Mouse (Mus musculus): ENCODE results near the gene Glt1d1.
A peak's percentile ranks its signal among the peaks of the same experiment; 100 is the strongest.

Gene Glt1d1

DNA sequence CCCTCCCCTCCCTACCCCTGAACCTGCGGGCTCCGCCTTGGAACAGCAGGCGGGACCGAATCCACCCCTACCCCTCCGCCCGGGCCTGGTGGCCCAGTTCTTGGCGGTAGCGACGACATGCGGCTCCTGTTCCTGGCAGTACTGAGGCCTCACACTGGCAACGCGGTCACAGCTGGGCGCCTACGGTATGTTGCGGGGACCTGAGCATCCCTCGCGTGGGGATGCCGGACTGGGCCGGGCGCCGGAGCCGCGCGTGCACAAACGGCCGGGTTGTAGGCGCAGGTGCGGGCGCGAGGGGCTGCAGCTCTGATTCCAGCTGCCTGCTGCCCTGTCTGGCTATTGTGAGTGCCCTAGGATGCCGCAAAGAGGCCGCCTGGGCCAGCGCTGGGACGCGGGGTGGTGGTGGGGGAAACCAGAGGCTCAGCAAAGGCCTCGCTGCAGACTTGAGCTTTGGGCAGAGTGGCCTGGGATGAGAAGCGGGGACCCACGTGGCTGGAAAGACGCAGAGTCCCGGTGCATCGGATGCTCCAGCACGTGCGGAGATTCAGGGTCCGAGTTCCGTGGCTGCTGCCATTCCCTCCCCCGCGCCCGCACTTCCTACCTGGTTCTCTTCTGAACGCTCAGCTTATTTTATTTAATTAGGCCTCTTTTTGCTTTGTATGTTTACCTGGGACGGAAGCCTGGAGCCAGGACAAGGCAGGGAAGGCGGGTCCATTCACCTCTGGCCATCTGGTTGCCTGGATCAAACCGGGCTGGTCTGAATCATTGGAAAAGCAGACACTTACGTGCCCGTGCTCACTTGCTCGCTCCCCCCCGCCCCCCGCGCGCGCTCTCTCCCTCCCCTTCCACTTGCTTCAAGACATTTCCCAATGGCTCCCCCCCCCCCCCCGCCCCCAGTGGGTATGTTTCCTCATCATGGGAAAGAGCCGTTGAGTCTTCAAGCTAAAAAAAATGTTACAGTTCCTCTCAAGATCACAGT lies at the start of gene Glt1d1, which contains the start of gene Slc15a4:
Gene Glt1d1 (plus strand): TSS at position 96 of the 979 bp plus-strand sequence.
Gene Slc15a4 (minus strand): TSS at position 731 of the 979 bp plus-strand sequence.
- peak; percentile 53 for DNase-seq

GRCm38 (mm10) chr5:127583658-127584057 lies 48.4 kb upstream of the Glt1d1 start:
- no peak for DNase-seq

- no peak for DNase-seq
These were observed 44.2 kb upstream of the Glt1d1 start for GRCm38 (mm10) chr5:127587854-127588253.

DNA sequence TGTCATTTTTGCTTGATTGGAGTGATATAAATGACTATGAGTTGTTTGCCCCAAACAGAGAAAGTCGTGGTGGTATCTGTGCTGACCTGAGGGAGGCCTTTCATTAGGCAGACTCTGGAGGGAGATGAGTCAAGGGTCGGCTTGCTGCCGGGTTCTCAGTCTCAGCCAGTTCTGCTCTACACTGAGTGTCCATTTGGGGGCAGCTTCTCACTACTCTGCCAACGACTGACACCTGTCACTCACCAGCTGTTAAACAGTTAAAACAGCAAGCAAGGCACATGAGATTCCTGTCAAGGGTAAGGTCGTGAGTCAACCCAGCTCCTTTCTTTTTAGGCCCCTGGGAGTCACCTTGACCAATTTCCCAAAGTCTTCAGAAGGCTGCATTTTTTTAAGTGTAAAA lies 39.7 kb upstream of the Glt1d1 start:
- DNase-seq = no peak

- peak; percentile 40 for DNase-seq
These were observed 39.2 kb upstream of the Glt1d1 start for GRCm38 (mm10) chr5:127592854-127593253.

DNA sequence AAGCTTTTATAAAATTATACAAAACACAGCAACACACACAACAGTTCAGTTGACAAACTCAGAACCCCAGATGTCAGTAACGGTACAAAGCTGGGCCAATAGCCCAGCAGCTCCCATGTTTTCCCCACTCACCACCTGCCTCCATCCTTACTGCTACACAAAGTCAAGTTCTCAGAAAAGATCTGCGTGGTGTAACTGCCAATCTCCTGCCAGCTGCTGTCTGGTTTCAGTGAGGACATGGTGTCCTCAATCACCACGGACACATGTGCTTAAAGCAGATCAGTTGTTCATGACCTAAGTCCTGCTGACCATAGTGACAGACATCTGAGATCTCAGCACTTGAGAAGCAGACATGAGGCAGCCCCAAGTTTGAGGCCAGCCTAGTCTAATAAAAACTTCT lies 36.4 kb upstream of the Glt1d1 start:
- no peak for DNase-seq

DNA sequence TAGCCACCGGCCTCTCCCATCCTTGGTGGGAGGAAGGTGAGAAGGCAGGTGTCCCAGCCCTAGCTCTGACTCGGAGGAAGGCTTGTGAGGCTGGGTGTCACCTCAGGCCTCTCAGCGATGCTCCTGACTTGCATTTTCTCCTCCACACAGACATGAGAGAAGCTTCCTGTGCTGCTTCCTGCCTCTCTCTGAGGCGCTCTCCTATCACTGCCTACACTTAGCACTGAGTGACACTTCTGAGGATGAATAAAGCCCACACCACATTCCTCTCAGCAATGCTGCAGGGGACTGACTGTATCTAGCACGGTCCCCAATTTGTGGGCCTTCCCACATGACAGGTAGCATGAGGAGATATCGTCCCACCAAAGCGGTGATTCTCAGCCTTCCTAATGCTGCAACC lies 35.2 kb upstream of the Glt1d1 start:
- no peak for DNase-seq

DNA sequence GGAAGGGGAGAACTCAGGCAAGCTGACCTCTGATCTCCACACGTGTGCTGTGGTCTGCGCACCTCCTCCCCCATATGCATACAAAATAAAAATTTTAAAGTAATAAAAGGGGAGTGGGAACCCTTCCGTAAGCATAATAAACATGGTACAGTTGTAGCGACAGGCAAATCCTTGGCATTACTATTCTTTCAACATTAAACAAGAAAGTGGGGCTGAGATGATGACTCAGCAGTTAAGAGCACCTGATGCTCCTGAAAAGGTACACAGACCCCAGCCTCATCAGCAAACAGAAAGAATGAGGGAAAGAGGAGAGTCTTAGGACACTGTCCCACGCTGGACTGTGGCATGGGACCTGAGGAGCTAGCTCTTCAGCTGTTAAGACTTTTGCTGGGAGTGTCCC lies 29.1 kb upstream of the Glt1d1 start:
- DNase-seq = no peak

DNA sequence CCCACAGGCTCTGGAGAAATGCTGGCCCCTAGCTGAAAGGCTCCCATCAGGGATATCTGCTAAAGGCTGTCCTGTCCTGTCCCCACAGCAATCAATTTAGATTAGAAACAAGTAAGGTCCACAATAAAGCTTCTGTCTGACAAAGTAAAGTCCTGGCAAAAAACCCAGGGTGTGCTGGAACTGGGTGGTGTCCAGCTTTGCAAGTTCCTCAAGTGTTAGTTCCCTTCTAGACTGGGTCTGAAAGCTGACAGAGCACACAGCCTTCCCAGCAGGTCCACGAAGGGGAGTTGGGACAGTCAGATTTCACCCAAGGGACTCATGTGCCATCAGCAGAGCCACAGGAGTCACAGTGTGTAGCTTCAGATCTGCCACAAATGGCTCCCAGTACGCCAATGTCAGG lies 24.6 kb upstream of the Glt1d1 start:
- no peak for DNase-seq

- no peak for DNase-seq
These were observed 22.8 kb upstream of the Glt1d1 start for GRCm38 (mm10) chr5:127609191-127609714.

- peak; percentile 79 for DNase-seq
These were observed 21.1 kb upstream of the Glt1d1 start for GRCm38 (mm10) chr5:127610787-127611509.

- no peak for DNase-seq
These were observed 20.2 kb upstream of the Glt1d1 start for GRCm38 (mm10) chr5:127611881-127612280.

- DNase-seq = no peak
These were observed 19.7 kb upstream of the Glt1d1 start for GRCm38 (mm10) chr5:127612397-127612796.

DNA sequence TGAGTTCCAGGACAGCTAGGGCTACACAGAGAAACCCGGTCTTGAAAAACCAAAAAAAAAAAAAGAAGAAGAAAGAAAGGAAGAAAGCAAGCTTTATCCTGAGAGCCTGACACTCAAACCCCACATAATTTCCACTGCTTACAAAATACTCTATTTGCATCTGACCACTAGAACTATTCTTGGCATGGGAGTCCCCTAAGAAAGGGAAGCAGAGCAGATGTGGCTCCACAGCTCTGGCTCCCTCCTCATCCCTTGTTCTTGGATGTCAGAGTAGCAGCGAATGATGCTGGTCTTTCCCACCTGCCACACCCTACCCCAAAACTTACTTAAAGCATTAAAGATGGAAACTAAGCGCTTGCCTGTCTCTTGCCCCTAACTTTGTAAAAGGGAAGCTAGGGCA lies 16.6 kb upstream of the Glt1d1 start:
- no peak for DNase-seq

DNA sequence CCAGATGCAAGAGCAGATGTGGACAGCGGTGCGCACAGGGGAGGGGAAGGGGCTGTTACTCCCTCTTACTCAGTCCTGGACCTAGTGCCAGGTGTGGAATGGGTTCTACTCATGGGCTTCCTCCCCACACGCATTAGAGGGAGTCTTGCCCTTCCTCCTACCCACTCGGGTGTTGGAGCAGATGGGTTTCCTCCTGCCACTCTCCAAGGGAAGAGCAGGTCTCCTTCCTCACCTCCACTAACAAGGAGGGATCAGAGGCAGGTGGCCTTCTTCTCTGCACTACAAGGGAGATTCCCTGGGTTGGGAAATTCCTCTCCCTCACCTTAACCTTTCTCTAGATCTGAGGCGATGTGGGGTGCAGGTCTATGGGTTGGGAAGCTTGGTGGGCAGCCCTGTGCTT lies 15.9 kb upstream of the Glt1d1 start:
- no peak for DNase-seq

- DNase-seq = peak; percentile 99
These were observed 15.0 kb upstream of the Glt1d1 start for GRCm38 (mm10) chr5:127616884-127617635.

GRCm38 (mm10) chr5:127618834-127619233 lies 13.2 kb upstream of the Glt1d1 start:
- no peak for DNase-seq

- no peak for DNase-seq
These were observed 11.7 kb upstream of the Glt1d1 start for GRCm38 (mm10) chr5:127620371-127620770.

DNA sequence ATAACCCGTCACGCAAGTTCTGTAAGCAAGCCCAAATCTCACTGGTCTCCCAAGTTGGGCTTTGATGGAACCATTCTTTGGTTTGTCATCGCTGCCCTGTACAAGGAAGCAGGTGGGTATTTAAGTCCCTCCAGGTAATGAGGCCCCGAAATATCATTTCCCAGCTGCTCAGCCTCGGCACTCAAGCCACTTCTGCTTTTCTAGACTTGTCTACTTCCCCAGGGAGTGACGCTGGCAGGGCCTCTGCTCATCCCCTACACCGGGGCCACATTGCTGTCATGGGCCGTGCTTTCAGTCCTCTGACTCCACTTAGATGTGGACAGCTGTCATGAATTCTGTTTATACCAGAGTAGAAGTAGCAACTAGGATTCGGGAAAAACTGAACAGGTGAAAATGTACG lies 11.0 kb upstream of the Glt1d1 start:
- DNase-seq = no peak

GRCm38 (mm10) chr5:127624427-127625213 lies 7.4 kb upstream of the Glt1d1 start:
- DNase-seq = no peak

GRCm38 (mm10) chr5:127627242-127627641 lies 4.8 kb upstream of the Glt1d1 start:
- no peak for DNase-seq

- no peak for DNase-seq
These were observed 391 bp upstream of the Glt1d1 start for GRCm38 (mm10) chr5:127631671-127632070.
